Mouse (Mus musculus): Measurements from ENCODE around the gene Ucma. TPM values are rescaled to one million over a fixed set of nuclear protein-coding genes. Genes with fewer than 3 reads are reported as not detected.

Ucma gene
- polyA plus RNA-seq, 1 experiment, result 1.5 TPM

GRCm38 (mm10) chr2:5032665-5033064 lies 56.7 kb downstream of the Ucma start:
- DNase-seq, result no peak
- TF ChIP-seq POLR2A (IDR thresholded peaks at IDR 0.05; ENCODE audit: control insufficient read depth, extremely low read depth, insufficient read depth, low read length, poor library complexity), result no peak
- TF ChIP-seq CTCF (IDR thresholded peaks at IDR 0.05; ENCODE audit: borderline replicate concordance, control insufficient read depth, extremely low read depth, insufficient read depth, low read length, poor library complexity), result no peak
- H3K4me3 ChIP-seq (ENCODE audit: control insufficient read depth, insufficient read depth, low read length), result no peak overlapping the region
- no peaks in the 10 kb centered on the region for H3K27me3 ChIP-seq (ENCODE audit: control insufficient read depth, insufficient read depth, low read length)
- H3K27ac ChIP-seq (ENCODE audit: control insufficient read depth, insufficient read depth, low read length), result no peak overlapping the region
- no peaks in the 10 kb centered on the region for H3K4me1 ChIP-seq (replicated peaks; ENCODE audit: control insufficient read depth, insufficient read depth, low read length)
- WGBS, result 90% methylated on average over 5 of the region's 5 CpGs
- no peaks in the 10 kb centered on the region for H3K36me3 ChIP-seq (ENCODE audit: control insufficient read depth, insufficient read depth, low read length)

GRCm38 (mm10) chr2:5033546-5034420 lies 57.9 kb downstream of the Ucma start:
- Histone ChIP-seq H3K27ac (ENCODE audit: control insufficient read depth, insufficient read depth, low read length) (no peak overlapping the region), H3K4me3 (ENCODE audit: control insufficient read depth, insufficient read depth, low read length) (no peak overlapping the region)

GRCm38 (mm10) chr2:5034801-5035200 lies 58.9 kb downstream of the Ucma start:
- Histone ChIP-seq H3K27me3 (ENCODE audit: control insufficient read depth, insufficient read depth, low read length) (no peaks in the 10 kb centered on the region), H3K4me1 (replicated peaks; ENCODE audit: control insufficient read depth, insufficient read depth, low read length) (no peaks in the 10 kb centered on the region), H3K4me3 (ENCODE audit: control insufficient read depth, insufficient read depth, low read length) (no peak overlapping the region), H3K27ac (ENCODE audit: control insufficient read depth, insufficient read depth, low read length) (no peak overlapping the region), H3K36me3 (ENCODE audit: control insufficient read depth, insufficient read depth, low read length) (no peaks in the 10 kb centered on the region)
- no peak for TF ChIP-seq CTCF (IDR thresholded peaks at IDR 0.05; ENCODE audit: borderline replicate concordance, control insufficient read depth, extremely low read depth, insufficient read depth, low read length, poor library complexity)
- TF ChIP-seq POLR2A (IDR thresholded peaks at IDR 0.05; ENCODE audit: control insufficient read depth, extremely low read depth, insufficient read depth, low read length, poor library complexity), result no peak
- no peak for DNase-seq
- WGBS, result 91% methylated on average over 8 of the region's 8 CpGs

More at GRCm38 (mm10) chr2:5033546-5034420, 57.9 kb downstream of the Ucma start:
- WGBS, result 74% methylated on average over 15 of the region's 15 CpGs
- H3K36me3 ChIP-seq (ENCODE audit: control insufficient read depth, insufficient read depth, low read length), result no peaks in the 10 kb centered on the region
- H3K4me1 ChIP-seq (replicated peaks; ENCODE audit: control insufficient read depth, insufficient read depth, low read length), result no peaks in the 10 kb centered on the region
- no peaks in the 10 kb centered on the region for H3K27me3 ChIP-seq (ENCODE audit: control insufficient read depth, insufficient read depth, low read length)
- no peak for DNase-seq
- TF ChIP-seq POLR2A (IDR thresholded peaks at IDR 0.05; ENCODE audit: control insufficient read depth, extremely low read depth, insufficient read depth, low read length, poor library complexity) (no peak), CTCF (IDR thresholded peaks at IDR 0.05; ENCODE audit: borderline replicate concordance, control insufficient read depth, extremely low read depth, insufficient read depth, low read length, poor library complexity) (no peak)

GRCm38 (mm10) chr2:5035241-5035640 lies 59.3 kb downstream of the Ucma start:
- Histone ChIP-seq H3K4me3 (ENCODE audit: control insufficient read depth, insufficient read depth, low read length) (no peak overlapping the region), H3K36me3 (ENCODE audit: control insufficient read depth, insufficient read depth, low read length) (no peaks in the 10 kb centered on the region), H3K27ac (ENCODE audit: control insufficient read depth, insufficient read depth, low read length) (no peak overlapping the region), H3K4me1 (replicated peaks; ENCODE audit: control insufficient read depth, insufficient read depth, low read length) (no peaks in the 10 kb centered on the region), H3K27me3 (ENCODE audit: control insufficient read depth, insufficient read depth, low read length) (no peaks in the 10 kb centered on the region)
- 96% methylated on average over 9 of the region's 9 CpGs for WGBS
- DNase-seq, result no peak
- TF ChIP-seq CTCF (IDR thresholded peaks at IDR 0.05; ENCODE audit: borderline replicate concordance, control insufficient read depth, extremely low read depth, insufficient read depth, low read length, poor library complexity) (no peak), POLR2A (IDR thresholded peaks at IDR 0.05; ENCODE audit: control insufficient read depth, extremely low read depth, insufficient read depth, low read length, poor library complexity) (no peak)

Other genes with a start within 250 kb of the Ucma start
- 34.4 and 38.0 TPM in 2 replicates for gene Sephs1, start 94.6 kb upstream of the Ucma start, polyA plus RNA-seq (2012; rRNA removed)
- 25.6 and 39.1 TPM in 2 replicates for gene Phyh, start 57.1 kb upstream of the Ucma start, polyA plus RNA-seq (2012; rRNA removed)
- gene Mcm10, start 36.7 kb downstream of the Ucma start, polyA plus RNA-seq (2012; rRNA removed), result 21.1 and 28.5 TPM in 2 replicates
- gene Optn, start 87.9 kb downstream of the Ucma start, polyA plus RNA-seq (2012; rRNA removed), result 1.4 TPM in 2 replicates
- 2.6 TPM in 2 replicates for gene Ccdc3, start 161.7 kb downstream of the Ucma start, polyA plus RNA-seq (2012; rRNA removed)

All from thymus, adult 2 months (tissue).